Mouse (Mus musculus): ENCODE data around the gene Clock. TPM values are rescaled to one million over a fixed set of nuclear protein-coding genes. Genes with fewer than 3 reads are reported as not detected.
A peak's percentile ranks its signal among the peaks of the same experiment; 100 is the strongest.

Clock gene
- polyA plus RNA-seq (2015; fragmentation: Nextera tagmentation; extraction: Ambion mirVana), result 10.5 and 10.9 TPM in 2 replicates

DNA sequence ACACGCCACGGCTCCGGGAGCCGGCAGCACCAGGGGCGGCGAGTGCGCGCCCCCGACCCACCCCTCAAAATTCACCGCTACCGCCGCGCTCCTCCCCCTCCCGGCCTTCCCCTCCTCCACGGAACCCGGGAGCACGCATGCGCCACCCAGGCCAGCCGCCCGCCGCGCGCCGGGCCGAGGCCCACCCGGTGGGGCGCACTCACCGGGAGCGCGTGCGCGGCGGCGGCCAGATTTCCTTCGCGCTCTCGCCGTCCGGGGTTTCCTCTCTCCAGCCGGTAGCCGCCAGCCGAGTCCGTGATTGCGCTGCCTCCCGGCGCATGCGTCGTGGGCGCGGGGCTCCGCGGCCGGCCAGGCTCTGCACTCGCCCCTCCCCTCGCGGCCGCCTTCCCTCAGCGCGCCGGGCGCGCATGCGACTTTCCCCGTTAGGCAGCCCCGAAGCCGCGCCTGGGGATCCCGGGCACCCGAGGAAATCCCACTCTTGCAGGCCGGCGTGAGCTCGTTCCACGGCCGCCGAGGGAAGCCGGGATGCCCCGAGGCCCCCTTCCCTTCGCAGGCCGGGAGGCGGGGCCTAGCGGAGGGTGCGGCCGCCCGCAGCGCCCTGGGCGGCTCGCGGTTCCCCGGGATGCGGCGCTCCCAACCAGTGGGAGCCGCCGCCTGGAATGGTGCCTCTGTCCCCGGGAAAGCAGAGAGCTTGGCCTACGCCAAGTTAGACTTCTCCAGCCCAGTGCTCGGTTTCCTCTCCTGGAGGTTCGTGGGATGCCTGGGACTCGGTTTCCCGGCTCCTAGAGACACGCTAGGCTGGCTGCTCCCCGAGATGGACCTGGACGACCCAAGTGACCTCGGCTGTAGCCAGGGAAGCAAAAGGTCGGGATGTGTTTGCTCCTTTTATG, at the start of gene Clock:
TSS of gene Clock (minus strand) at position 341 of the 890 bp plus-strand sequence.
- under 1% methylated on average over 88 of the region's 104 CpGs for WGBS
- peak within 1 kb of the TSS; percentile 92 for H3K4me3 ChIP-seq (ENCODE audit: low read length)
- H3K9me3 ChIP-seq (ENCODE audit: control insufficient read depth, low read length), result no peaks in the 10 kb centered on the region

GRCm38 (mm10) chr5:76351953-76352611, 47.5 kb upstream of the Clock start:
- Histone ChIP-seq H3K4me3 (ENCODE audit: low read length) (no peak overlapping the region), H3K27me3 (replicated peaks; ENCODE audit: control insufficient read depth, insufficient read depth, low read length) (no peaks in the 10 kb centered on the region), H3K4me1 (ENCODE audit: control insufficient read depth, insufficient read depth, low read length) (no peaks in the 10 kb centered on the region), H3K9me3 (ENCODE audit: control insufficient read depth, low read length) (no peaks in the 10 kb centered on the region), H3K36me3 (ENCODE audit: control insufficient read depth, insufficient read depth, low read length) (no peaks in the 10 kb centered on the region), H3K27ac (ENCODE audit: low read length) (no peak overlapping the region), H3K4me2 (ENCODE audit: low read depth, low read length) (no peak overlapping the region), H3K9ac (ENCODE audit: low read depth, low read length) (no peak overlapping the region)
- WGBS, result 50% methylated on average over 7 of the region's 7 CpGs
- no peak for ATAC-seq

More for the DNA sequence above, at the start of gene Clock:
- peak; percentile 82 for ATAC-seq
- peak within 1 kb of the TSS; percentile 99 for H3K27ac ChIP-seq (ENCODE audit: low read length)
- H3K4me1 ChIP-seq (ENCODE audit: control insufficient read depth, insufficient read depth, low read length), result peaks cover 15% of the 10 kb centered on the region
- H3K27me3 ChIP-seq (replicated peaks; ENCODE audit: control insufficient read depth, insufficient read depth, low read length), result no peaks in the 10 kb centered on the region
- H3K4me2 ChIP-seq (ENCODE audit: low read depth, low read length), result peak within 1 kb of the TSS; percentile 69
- no peaks in the 10 kb centered on the region for H3K36me3 ChIP-seq (ENCODE audit: control insufficient read depth, insufficient read depth, low read length)
- peak within 1 kb of the TSS; percentile 99 for H3K9ac ChIP-seq (ENCODE audit: low read depth, low read length)

- no peak overlapping the region for H3K4me3 ChIP-seq (ENCODE audit: low read length)
- no peak overlapping the region for H3K9ac ChIP-seq (ENCODE audit: low read depth, low read length)
- H3K36me3 ChIP-seq (ENCODE audit: control insufficient read depth, insufficient read depth, low read length), result no peaks in the 10 kb centered on the region
- H3K27me3 ChIP-seq (replicated peaks; ENCODE audit: control insufficient read depth, insufficient read depth, low read length), result no peaks in the 10 kb centered on the region
- no peaks in the 10 kb centered on the region for H3K4me1 ChIP-seq (ENCODE audit: control insufficient read depth, insufficient read depth, low read length)
- WGBS, result 87% methylated on average over 5 of the region's 5 CpGs
- ATAC-seq, result no peak
- H3K9me3 ChIP-seq (ENCODE audit: control insufficient read depth, low read length), result no peaks in the 10 kb centered on the region
- no peak overlapping the region for H3K4me2 ChIP-seq (ENCODE audit: low read depth, low read length)
- no peak overlapping the region for H3K27ac ChIP-seq (ENCODE audit: low read length)
Observed at GRCm38 (mm10) chr5:76351537-76351936, 46.9 kb upstream of the Clock start.

DNA sequence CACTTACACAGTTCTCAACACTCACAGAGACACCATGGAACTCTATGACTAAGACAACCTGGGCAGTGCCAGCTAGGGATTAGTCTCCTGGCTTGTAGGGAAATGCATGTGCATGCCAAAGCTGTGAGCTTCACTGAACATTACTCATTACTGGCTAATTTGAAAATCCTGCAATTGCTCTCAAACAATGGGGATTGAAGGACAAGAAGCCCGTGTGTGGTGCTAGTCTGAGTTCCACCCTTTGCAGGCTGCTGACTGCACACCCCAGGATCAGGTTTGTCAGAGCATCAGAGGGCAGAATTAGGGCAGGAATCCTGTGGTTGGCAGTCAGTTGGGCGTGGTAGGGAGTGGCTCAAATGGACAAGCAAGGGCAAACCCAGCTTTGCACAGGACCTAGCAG, 41.5 kb upstream of the Clock start:
- no peaks in the 10 kb centered on the region for H3K4me1 ChIP-seq (ENCODE audit: control insufficient read depth, insufficient read depth, low read length)
- H3K27ac ChIP-seq (ENCODE audit: low read length), result no peak overlapping the region
- H3K4me2 ChIP-seq (ENCODE audit: low read depth, low read length), result no peak overlapping the region
- H3K4me3 ChIP-seq (ENCODE audit: low read length), result no peak overlapping the region
- WGBS, result 57% methylated on average over 2 of the region's 2 CpGs
- no peaks in the 10 kb centered on the region for H3K36me3 ChIP-seq (ENCODE audit: control insufficient read depth, insufficient read depth, low read length)
- H3K9me3 ChIP-seq (ENCODE audit: control insufficient read depth, low read length), result no peaks in the 10 kb centered on the region
- no peak for ATAC-seq
- no peaks in the 10 kb centered on the region for H3K27me3 ChIP-seq (replicated peaks; ENCODE audit: control insufficient read depth, insufficient read depth, low read length)
- H3K9ac ChIP-seq (ENCODE audit: low read depth, low read length), result no peak overlapping the region

DNA sequence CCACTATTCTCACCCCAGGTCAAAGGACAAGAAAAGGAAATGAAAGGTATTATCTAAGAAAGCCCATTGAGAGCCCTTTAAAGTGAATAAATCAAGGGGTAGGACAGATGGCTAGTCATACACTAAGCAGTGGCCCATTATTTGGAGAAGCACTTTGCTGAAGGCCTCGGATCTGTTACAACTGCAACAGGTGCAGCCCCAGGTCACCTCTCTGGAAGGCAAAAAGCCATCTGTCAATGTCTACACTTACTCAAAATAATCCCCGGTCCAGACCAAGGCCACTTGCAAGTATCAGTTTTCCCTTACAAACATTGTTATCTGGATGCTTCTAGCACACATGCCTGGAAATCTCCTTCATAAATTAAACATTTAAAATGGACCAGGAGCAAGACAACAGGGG, 36.3 kb upstream of the Clock start:
- Histone ChIP-seq H3K27ac (ENCODE audit: low read length) (no peak overlapping the region), H3K4me1 (ENCODE audit: control insufficient read depth, insufficient read depth, low read length) (no peaks in the 10 kb centered on the region), H3K9me3 (ENCODE audit: control insufficient read depth, low read length) (no peaks in the 10 kb centered on the region), H3K4me3 (ENCODE audit: low read length) (no peak overlapping the region), H3K27me3 (replicated peaks; ENCODE audit: control insufficient read depth, insufficient read depth, low read length) (no peaks in the 10 kb centered on the region), H3K36me3 (ENCODE audit: control insufficient read depth, insufficient read depth, low read length) (no peaks in the 10 kb centered on the region), H3K9ac (ENCODE audit: low read depth, low read length) (no peak overlapping the region), H3K4me2 (ENCODE audit: low read depth, low read length) (no peak overlapping the region)
- ATAC-seq, result no peak
- WGBS, result 40% methylated on average over 2 of the region's 2 CpGs

DNA sequence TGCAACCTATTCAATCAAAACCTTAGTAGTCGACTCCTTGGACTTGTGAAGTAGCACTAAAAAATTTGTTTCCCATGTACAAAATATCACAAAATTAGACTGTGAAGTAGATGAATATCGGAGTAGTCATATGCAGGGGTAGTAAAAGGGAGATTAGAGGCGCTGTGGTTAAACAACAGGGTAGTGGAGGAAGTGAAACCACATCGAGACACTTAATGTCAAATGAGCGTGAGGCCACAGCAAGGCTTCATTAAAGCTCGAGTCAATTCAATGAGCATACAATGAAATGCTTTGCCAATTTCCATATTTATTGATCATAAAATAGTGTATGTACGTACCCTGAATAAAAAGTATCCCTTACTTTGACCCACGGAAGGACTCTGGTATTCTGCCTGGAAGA, 32.5 kb upstream of the Clock start:
- no peak overlapping the region for H3K9ac ChIP-seq (ENCODE audit: low read depth, low read length)
- no peak overlapping the region for H3K4me2 ChIP-seq (ENCODE audit: low read depth, low read length)
- no peak overlapping the region for H3K27ac ChIP-seq (ENCODE audit: low read length)
- no peak for ATAC-seq
- H3K4me3 ChIP-seq (ENCODE audit: low read length), result no peak overlapping the region
- no peaks in the 10 kb centered on the region for H3K4me1 ChIP-seq (ENCODE audit: control insufficient read depth, insufficient read depth, low read length)
- 80% methylated on average over 8 of the region's 8 CpGs for WGBS
- H3K27me3 ChIP-seq (replicated peaks; ENCODE audit: control insufficient read depth, insufficient read depth, low read length), result no peaks in the 10 kb centered on the region
- H3K36me3 ChIP-seq (ENCODE audit: control insufficient read depth, insufficient read depth, low read length), result no peaks in the 10 kb centered on the region
- H3K9me3 ChIP-seq (ENCODE audit: control insufficient read depth, low read length), result no peaks in the 10 kb centered on the region

- Histone ChIP-seq H3K27me3 (replicated peaks; ENCODE audit: control insufficient read depth, insufficient read depth, low read length) (no peaks in the 10 kb centered on the region), H3K36me3 (ENCODE audit: control insufficient read depth, insufficient read depth, low read length) (no peaks in the 10 kb centered on the region), H3K9ac (ENCODE audit: low read depth, low read length) (no peak overlapping the region), H3K9me3 (ENCODE audit: control insufficient read depth, low read length) (no peaks in the 10 kb centered on the region), H3K4me1 (ENCODE audit: control insufficient read depth, insufficient read depth, low read length) (no peaks in the 10 kb centered on the region), H3K4me2 (ENCODE audit: low read depth, low read length) (no peak overlapping the region), H3K4me3 (ENCODE audit: low read length) (no peak overlapping the region), H3K27ac (ENCODE audit: low read length) (no peak overlapping the region)
- WGBS, result 78% methylated on average over 4 of the region's 4 CpGs
- ATAC-seq, result no peak
Observed at GRCm38 (mm10) chr5:76333833-76334232, 29.2 kb upstream of the Clock start.

DNA sequence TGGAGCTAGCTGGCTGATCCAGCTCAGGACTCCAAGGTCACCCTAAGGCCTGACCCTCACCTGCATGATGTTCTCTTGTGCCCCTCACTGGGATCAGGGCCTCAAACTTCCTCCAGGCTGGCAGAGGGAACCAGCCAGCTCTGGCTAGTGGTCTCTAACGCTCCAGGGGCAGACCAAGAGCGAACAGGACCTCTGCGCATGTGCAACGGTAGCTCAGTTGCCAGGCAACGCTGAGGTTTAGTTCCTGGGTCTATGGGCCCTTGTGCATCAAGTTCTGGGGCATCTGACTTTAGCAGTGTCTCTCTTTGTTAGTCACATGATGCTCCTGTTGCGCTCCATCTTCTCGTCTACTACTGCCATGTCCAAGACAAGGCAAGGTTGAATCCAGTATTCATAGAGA, 26.4 kb upstream of the Clock start, which contains the start of gene Pdcl2:
TSS of gene Pdcl2 (minus strand) at position 204 of the 400 bp plus-strand sequence.
- 89% methylated on average over 7 of the region's 7 CpGs for WGBS
- Histone ChIP-seq H3K9ac (ENCODE audit: low read depth, low read length) (no peak within 1 kb of the TSS), H3K27me3 (replicated peaks; ENCODE audit: control insufficient read depth, insufficient read depth, low read length) (no peaks in the 10 kb centered on the region), H3K4me1 (ENCODE audit: control insufficient read depth, insufficient read depth, low read length) (no peaks in the 10 kb centered on the region), H3K36me3 (ENCODE audit: control insufficient read depth, insufficient read depth, low read length) (no peaks in the 10 kb centered on the region), H3K9me3 (ENCODE audit: control insufficient read depth, low read length) (no peaks in the 10 kb centered on the region), H3K4me3 (ENCODE audit: low read length) (no peak within 1 kb of the TSS), H3K4me2 (ENCODE audit: low read depth, low read length) (no peak within 1 kb of the TSS), H3K27ac (ENCODE audit: low read length) (no peak within 1 kb of the TSS)
- ATAC-seq, result no peak

- Histone ChIP-seq H3K4me1 (ENCODE audit: control insufficient read depth, insufficient read depth, low read length) (no peaks in the 10 kb centered on the region), H3K9ac (ENCODE audit: low read depth, low read length) (no peak overlapping the region), H3K9me3 (ENCODE audit: control insufficient read depth, low read length) (no peaks in the 10 kb centered on the region), H3K27ac (ENCODE audit: low read length) (no peak overlapping the region), H3K4me3 (ENCODE audit: low read length) (no peak overlapping the region), H3K4me2 (ENCODE audit: low read depth, low read length) (no peak overlapping the region), H3K27me3 (replicated peaks; ENCODE audit: control insufficient read depth, insufficient read depth, low read length) (no peaks in the 10 kb centered on the region), H3K36me3 (ENCODE audit: control insufficient read depth, insufficient read depth, low read length) (no peaks in the 10 kb centered on the region)
- 61% methylated on average over 2 of the region's 2 CpGs for WGBS
- ATAC-seq, result no peak
Observed at GRCm38 (mm10) chr5:76327296-76327695, 22.7 kb upstream of the Clock start.

Data from intestine, embryonic 16.5 days (tissue).